Mouse (Mus musculus): Measurements from ENCODE around the gene Gm10715.
A peak's percentile ranks its signal among the peaks of the same experiment; 100 is the strongest.
"Not testable (repeated sequence)": the region's sequence is repeated elsewhere in the genome, so short reads cannot be mapped to it uniquely, and the experiment has no call there.

The Gm10715 gene

DNA sequence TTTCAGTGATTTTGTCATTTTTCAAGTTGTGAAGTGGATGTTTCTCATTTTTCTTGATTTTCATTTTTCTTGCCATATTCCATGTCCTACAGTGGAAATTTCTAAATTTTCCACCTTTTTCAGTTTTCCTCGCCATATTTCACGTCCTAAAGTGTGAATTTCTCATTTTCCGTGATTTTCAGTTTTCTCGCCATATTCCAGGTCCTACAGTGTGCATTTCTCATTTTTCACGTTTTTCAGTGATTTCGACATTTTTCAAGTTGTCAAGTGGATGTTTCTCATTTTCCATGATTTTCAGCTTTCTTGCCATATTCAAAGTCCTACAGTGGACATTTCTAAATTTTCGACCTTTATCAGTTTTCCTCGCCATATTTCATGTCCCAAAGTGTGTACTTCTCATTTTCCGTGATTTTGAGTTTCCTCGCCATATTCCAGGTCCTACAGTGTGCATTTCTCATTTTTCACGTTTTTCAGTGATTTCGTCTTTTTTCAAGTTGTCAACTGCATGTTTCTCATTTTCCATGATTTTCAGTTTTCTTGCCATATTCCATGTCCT is 11.7 kb upstream of the Gm10715 start, which contains the start of gene Gm10717:
TSS of gene Gm10717 (plus strand) at position 506 of the 556 bp plus-strand sequence.
- DNase-seq (ENCODE audit: low spot score in 2 of 2), result peak; percentile 9 to 60

DNA sequence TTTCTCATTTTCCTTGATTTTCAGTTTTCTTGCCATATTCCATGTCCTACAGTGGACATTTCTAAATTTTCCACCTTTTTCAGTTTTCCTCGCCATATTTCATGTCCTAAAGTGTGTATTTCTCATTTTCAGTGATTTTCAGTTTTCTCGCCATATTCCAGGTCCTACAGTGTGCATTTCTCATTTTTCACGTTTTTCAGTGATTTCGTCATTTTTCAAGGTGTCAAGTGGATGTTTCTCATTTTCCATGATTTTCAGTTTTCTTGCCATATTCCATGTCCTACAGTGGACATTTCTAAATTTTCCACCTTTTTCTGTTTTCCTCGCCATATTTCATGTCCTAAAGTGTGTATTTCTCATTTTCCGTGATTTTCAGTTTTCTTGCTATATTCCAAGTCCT is 11.0 kb upstream of the Gm10715 start:
- DNase-seq (ENCODE audit: low spot score in 2 of 2), result peak; percentile 56 to 77

DNA sequence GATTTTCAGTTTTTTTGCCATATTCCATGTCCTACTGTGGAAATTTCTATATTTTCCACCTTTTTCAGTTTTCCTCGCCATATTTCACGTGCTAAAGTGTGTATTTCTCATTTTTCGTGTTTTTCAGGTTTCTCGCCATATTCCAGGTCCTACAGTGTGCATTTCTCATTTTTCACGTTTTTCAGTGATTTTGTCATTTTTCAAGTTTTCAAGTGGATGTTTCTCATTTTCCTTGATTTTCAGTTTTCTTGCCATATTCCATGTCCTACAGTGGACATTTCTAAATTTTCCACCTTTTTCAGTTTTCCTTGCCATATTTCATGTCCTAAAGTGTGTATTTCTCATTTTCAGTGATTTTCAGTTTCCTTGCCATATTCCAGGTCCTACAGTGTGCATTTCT is 10.5 kb upstream of the Gm10715 start:
- DNase-seq (ENCODE audit: low spot score in 2 of 2), result not testable (repeated sequence)

DNA sequence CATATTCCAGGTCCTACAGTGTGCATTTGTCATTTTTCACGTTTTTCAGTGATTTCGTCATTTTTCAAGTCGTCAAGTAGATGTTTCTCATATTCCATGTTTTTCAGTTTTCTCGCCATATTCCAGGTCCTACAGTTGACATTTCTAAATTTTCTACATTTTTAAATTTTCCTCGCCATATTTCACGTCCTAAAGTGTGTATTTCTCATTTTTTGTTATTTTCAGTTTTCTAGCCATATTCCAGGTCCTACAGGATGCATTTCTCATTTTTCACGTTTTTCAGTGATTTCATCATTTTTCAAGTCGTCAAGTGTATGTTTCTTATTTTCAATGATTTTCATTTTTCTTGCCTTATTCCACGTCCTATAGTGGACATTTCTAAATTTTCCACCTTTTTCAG is 9.9 kb upstream of the Gm10715 start:
- DNase-seq (ENCODE audit: low spot score in 2 of 2), result not testable (repeated sequence)

DNA sequence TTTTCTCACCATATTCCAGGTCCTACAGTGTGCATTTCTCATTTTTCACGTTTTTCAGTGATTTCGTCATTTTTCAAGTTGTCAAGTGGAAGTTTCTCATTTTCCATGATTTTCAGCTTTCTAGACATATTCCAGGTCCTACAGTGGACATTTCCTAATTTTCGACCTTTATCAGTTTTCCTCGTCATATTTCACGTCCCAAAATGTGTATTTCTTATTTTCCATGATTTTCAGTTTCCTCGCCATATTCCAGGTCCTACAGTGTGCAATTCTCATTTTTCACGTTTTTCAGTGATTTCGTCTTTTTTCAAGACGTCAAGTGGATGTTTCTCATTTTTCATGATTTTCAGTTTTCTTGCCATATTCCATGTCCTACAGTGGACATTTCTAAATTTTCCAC is 9.5 kb upstream of the Gm10715 start:
- not testable (repeated sequence) for DNase-seq (ENCODE audit: low spot score in 2 of 2)

DNA sequence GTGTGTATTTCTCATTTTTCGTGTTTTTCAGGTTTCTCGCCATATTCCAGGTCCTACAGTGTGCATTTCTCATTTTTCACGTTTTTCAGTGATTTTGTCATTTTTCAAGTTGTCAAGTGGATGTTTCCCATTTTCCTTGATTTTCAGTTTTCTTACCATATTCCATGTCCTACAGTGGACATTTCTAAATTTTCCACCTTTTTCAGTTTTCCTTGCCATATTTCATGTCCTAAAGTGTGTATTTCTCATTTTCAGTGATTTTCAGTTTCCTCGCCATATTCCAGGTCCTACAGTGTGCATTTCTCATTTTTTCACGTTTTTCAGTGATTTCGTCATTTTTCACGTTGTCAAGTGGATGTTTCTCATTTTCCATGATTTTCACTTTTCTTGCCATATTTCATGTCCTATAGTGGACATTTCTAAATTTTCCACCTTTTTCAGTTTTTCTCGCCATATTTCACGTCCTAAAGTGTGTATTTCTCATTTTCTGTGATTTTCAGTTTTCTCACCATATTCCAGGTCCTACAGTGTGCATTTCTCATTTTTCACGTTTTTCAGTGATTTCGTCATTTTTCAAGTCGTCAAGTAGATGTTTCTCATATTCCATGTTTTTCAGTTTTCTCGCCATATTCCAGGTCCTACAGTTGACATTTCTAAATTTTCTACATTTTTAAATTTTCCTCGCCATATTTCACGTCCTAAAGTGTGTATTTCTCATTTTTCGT is 7.2 kb upstream of the Gm10715 start:
- DNase-seq (ENCODE audit: low spot score in 2 of 2), result peak in 1 of 2 experiments; percentile 62

DNA sequence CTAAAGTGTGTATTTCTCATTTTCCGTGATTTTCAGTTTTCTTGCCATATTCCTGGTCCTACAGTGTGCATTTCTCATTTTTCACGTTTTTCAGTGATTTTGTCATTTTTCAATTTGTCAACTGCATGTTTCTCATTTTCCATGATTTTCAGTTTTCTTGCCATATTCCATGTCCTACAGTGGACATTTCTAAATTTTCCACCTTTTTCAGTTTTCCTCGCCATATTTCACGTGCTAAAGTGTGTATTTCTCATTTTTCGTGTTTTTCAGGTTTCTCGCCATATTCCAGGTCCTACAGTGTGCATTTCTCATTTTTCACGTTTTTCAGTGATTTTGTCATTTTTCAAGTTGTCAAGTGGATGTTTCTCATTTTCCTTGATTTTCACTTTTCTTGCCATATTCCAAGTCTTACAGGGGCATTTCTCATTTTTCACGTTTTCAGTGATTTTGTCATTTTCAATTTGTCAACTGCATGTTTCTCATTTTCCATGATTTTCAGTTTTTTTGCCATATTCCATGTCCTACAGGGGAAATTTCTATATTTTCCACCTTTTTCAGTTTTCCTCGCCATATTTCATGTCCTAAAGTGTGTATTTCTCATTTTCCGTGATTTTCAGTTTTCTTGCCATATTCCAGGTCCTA is 5.9 kb upstream of the Gm10715 start:
- not testable (repeated sequence) for DNase-seq (ENCODE audit: low spot score in 2 of 2)

DNA sequence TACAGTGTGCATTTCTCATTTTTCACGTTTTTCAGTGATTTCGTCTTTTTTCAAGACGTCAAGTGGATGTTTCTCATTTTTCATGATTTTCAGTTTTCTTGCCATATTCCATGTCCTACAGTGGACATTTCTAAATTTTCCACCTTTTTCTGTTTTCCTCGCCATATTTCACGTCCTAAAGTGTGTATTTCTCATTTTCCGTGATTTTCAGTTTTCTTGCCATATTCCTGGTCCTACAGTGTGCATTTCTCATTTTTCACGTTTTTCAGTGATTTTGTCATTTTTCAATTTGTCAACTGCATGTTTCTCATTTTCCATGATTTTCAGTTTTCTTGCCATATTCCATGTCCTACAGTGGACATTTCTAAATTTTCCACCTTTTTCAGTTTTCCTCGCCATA is 2.4 kb upstream of the Gm10715 start, which contains the start of gene Gm17535:
TSS of gene Gm17535 (plus strand) at position 301 of the 400 bp plus-strand sequence.
- not testable (repeated sequence) for DNase-seq (ENCODE audit: low spot score in 2 of 2)

DNA sequence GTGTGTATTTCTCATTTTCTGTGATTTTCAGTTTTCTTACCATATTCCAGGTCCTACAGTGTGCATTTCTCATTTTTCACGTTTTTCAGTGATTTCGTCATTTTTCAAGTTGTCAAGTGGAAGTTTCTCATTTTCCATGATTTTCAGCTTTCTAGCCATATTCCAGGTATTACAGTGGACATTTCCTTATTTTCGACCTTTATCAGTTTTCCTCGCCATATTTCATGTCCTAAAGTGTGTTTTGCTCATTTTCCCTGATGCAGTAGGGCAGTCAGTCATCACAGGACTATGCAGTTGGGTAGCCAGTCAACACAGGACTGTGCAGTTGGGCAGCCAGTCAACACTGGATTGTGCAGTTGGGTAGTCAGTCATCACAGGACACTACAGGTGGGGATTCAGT is 1.5 kb downstream of the Gm10715 start:
- DNase-seq (ENCODE audit: low spot score in 2 of 2), result not testable (repeated sequence)
